Mouse (Mus musculus): ENCODE data around the gene Cnbd2.

The Cnbd2 gene

DNA sequence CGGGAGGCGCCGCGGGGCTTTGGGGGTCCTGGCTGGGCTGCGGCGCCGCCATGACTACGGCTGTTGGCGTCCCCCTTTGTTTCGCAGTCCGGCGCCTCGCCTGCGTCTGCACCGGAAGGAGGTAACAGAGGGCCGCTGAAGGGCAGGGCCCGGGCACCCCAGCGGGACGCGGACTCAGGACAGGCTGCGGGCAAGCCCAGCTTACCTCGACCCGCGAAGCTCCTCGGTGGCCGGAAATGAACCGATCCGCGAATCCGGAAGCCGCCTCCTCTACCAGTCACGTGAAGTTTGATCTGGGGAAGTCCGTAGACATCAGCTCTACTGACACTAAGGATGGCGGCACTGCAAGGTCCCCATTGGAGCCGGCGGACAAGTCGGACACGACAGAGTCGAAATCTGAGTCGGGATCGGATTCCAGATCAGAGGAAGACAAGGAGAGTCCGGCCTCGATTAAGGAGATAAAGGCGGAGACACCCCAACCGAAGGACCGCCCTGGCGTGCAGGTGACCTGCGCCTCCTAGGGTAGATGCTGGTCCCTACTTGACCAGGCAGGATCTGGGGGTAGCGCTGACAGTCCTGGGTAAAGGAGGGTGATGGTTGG lies at the start of gene Cnbd2, which contains the start of gene Scand1:
TSS of gene Cnbd2 (plus strand) at position 3 of the 601 bp plus-strand sequence.
TSS of gene Scand1 (minus strand) at position 408 of the 601 bp plus-strand sequence.
- in situ Hi-C loops (cut with MboI; ENCODE audit: low pct_unique_long_range_greater_than_20kb in 1 of 2, low sequenced_read_pairs in 2 of 2, unreplicated experiment in 1 of 2), result no loop called here

DNA sequence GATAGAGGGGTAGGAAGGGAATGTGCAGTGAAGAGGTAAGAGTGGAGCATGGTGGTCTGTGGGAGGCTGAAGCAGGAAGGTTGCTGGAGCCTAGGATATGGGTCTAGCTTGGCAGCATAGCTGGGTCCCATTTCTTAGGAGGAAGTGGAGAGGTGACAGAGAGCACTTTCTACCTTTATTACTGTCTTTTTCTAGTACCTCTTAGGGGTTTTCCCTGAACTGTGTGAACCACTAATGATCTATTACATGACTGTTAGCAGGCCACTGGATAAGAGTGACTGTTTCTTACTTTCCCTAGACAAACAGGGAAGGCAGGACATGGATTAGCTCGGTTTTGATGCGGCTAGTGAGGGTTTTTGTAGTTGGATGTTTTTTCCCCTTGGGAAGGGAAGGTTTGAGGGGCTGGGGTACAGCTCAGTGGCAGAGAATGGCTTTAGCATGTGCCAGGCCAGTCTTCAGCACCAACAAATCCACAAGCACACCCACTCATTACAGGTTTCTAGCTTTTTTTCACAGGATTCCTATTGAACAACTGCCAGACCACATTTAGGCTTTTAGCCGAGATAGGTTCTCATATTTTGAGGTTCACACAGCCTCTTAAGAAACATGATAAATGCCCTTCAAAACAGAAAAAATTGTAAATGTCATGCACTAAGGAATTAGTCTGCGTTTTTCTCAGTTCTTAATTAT lies 48.8 kb upstream of the Cnbd2 start:
- in situ Hi-C loops (cut with MboI; ENCODE audit: low pct_unique_long_range_greater_than_20kb in 1 of 2, low sequenced_read_pairs in 2 of 2, unreplicated experiment in 1 of 2), result no loop called here

DNA sequence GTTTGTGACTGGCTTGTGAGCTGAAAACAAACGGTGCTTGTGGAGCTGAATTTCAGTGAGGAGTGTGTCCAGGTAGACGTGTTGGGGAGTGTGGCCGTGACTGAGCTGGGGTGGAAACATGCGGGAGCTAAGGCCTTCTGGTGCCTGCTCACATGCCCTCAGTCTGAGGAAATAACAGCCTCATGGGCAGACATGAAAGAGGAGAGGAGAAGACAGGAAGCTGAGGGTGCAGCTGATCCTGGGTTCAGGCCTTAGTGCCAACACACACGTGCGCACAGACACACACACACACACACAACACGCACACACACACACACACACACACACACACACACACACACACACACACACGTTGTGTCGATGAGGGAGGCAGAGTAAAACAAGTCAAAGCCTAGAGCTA lies 44.5 kb upstream of the Cnbd2 start:
- in situ Hi-C loops (cut with MboI; ENCODE audit: low pct_unique_long_range_greater_than_20kb in 1 of 2, low sequenced_read_pairs in 2 of 2, unreplicated experiment in 1 of 2), result no loop called here

DNA sequence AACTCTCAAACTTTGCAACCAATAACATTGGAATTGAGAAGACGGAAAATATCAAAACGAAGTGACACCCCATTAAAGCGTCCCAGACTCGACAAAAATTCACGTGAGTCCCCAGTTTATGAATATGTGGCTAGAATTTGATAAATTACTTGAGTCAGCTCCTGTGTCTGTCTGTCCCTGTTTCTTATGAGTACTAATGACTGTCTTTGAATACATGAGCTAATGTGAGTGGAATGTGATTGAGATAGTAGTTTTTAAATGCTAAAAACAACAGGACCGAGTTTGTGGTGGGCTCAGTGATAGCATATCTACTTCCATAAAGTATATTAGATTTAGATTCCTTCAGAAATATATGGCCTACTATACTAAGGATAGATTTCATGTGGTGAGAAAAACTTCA lies 39.5 kb upstream of the Cnbd2 start:
- in situ Hi-C loops (cut with MboI; ENCODE audit: low pct_unique_long_range_greater_than_20kb in 1 of 2, low sequenced_read_pairs in 2 of 2, unreplicated experiment in 1 of 2), result no loop called here

DNA sequence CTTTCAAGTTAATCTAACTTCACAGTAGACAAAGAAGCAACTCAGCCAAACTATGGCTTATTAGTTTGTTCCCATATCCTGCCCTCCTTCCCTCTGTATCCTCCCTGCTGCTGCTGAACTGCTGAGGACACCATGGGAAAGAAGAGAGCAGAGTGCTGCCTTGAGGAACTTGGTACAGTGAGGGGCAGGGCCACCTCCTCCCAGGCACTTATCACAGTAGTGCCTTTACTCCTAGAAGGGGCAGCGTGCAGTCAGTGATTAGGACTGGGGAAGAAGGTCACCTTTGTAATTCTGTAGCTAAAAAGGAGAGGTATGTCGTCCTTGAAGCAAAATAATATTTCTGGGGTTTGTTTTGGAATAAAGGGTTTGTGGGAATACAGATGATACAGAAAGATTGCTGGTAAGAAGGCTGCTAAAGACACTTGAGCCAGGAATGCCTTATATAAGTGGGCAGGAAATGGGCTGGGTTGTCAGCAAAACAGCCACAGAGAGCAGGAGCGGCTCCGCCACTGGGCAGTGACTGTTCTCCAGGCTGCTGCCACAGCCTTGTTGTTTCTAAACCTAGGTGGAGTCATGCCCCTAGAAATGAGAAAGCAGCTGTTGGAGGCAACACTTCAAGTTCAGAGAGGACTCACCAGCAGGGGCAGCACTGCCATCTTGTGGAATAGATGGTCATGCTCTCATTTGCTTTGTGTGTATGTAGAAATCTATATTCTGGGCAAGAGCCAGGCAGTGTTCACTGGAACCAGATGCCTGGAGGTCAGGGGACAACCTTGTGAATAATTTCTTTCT lies 33.7 kb upstream of the Cnbd2 start:
- in situ Hi-C loops (cut with MboI; ENCODE audit: low pct_unique_long_range_greater_than_20kb in 1 of 2, low sequenced_read_pairs in 2 of 2, unreplicated experiment in 1 of 2), result no loop called here

DNA sequence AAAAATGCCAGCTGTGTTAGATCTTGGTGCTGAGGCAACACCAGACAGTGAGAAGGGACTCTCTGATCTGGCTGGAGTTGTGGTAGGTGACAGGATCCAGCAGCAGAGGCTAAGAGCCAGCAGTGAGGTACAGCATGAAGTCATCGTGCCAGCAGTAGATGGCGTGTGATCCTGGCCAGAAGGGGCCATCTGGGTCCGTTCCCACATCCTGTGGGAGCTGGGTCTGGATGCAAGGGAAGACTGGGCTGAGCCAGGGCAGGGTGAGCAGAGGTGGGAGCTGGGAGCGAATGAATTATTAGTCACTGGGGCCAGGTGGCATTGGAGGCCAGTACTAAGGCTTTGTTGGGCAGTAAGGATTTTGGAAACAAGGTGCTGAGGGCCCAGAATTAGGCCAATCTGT lies 30.9 kb upstream of the Cnbd2 start:
- in situ Hi-C loops (cut with MboI; ENCODE audit: low pct_unique_long_range_greater_than_20kb in 1 of 2, low sequenced_read_pairs in 2 of 2, unreplicated experiment in 1 of 2), result no loop called here

DNA sequence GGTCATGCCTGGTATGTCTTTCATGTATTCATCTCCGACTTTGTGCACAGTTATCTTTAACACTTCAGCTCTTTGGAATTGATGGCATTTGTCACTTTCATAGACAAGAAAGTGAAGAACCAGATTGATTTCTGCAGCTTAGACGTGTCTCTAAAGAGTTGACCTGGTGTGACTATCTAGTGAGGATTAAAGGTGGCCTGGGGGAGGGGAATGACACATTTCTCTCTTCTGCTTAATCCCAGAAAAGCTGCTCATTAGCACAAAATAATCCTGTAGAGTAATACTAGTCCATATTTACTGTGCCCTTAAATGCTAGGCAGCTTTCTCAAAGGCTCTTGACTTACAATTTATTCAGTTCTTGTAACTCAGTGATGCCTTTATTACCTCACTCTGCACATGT lies 26.9 kb upstream of the Cnbd2 start:
- in situ Hi-C loops (cut with MboI; ENCODE audit: low pct_unique_long_range_greater_than_20kb in 1 of 2, low sequenced_read_pairs in 2 of 2, unreplicated experiment in 1 of 2), result no loop called here

DNA sequence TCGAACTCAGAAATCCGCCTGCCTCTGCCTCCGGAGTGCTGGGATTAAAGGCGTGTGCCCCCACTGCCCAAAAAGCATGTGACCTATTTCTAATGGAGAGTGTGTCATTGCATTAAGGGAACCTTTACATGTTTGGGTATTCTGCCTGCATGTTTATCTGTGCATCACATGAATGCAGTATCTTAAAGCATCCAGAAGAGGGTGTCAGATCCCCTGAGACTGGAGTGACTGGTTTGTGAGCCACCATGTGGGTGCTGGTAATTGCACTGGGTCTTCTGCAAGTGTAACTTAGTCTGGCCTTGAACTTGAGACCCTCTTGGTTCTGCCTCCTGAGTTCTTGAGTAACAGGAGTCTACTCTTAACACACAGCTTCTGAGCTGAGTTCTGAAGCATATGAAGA lies 25.4 kb upstream of the Cnbd2 start:
- in situ Hi-C loops (cut with MboI; ENCODE audit: low pct_unique_long_range_greater_than_20kb in 1 of 2, low sequenced_read_pairs in 2 of 2, unreplicated experiment in 1 of 2), result no loop called here

DNA sequence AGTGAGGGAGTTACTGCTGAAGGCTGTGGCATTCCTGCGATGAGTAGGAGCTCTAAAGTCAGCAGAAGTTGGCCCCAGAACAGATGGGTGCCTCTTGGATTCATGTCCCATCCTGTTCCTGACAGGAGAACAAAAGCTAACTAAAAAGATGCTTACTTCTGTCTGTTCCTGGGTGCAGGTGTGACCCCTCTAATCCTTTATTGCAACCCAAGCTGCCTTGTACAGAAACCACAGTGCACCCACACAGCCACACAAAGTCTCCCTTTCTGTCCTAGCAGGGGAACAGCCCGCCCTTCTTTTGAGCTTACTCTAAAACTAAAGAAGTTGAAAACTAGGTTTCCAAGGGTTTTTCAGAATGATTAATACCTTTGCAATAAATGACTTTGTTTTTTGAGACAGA lies 23.9 kb upstream of the Cnbd2 start:
- in situ Hi-C loops (cut with MboI; ENCODE audit: low pct_unique_long_range_greater_than_20kb in 1 of 2, low sequenced_read_pairs in 2 of 2, unreplicated experiment in 1 of 2), result no loop called here

DNA sequence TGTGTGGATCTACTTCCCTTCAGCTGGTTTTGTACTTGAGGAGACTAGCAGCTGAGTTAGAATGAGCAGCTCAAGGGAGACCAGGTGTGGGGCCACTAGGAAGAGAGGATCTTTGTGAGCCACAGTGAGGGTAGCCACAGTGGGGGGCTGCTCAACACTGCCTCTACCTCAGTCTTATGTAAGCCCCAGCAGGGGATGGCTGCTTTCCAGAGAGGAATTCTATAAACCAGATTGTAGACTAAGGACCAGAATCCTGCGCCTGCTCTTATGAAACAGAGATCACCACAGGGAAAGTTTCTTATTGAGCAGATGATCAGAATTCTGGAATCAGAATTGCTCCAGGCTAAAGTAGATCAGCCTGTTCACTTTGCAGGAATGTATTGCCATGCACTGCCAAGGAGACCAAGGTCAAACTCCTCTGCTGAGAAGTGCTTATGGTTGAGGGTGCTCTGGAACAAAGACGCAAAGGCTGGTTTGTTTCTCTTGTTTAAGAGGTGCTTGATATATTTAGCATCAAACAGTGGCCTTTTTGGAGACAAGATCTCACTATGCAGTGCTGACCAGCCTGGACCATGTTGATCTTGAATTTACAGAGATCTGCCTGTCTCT lies 22.4 kb upstream of the Cnbd2 start:
- in situ Hi-C loops (cut with MboI; ENCODE audit: low pct_unique_long_range_greater_than_20kb in 1 of 2, low sequenced_read_pairs in 2 of 2, unreplicated experiment in 1 of 2), result no loop called here

DNA sequence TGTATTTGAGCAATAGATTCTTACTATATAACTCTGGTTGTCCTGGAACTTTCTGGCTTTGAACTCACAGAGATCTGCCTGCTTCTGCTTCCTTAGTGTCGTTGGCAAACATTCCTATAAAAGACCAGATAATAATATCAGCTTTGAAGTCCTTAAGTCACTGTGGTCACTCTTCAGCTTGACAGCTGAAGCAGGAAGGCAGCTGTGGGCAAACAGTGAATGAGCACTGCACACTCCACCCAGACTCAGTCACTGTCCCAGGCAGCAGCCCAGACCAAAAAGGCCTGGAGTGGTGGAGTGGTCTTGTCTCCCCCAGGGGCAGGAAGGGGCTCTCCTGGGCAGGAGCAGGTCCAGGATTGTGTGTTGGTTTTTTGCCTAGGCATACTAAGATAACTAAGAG lies 20.1 kb upstream of the Cnbd2 start:
- in situ Hi-C loops (cut with MboI; ENCODE audit: low pct_unique_long_range_greater_than_20kb in 1 of 2, low sequenced_read_pairs in 2 of 2, unreplicated experiment in 1 of 2), result no loop called here

DNA sequence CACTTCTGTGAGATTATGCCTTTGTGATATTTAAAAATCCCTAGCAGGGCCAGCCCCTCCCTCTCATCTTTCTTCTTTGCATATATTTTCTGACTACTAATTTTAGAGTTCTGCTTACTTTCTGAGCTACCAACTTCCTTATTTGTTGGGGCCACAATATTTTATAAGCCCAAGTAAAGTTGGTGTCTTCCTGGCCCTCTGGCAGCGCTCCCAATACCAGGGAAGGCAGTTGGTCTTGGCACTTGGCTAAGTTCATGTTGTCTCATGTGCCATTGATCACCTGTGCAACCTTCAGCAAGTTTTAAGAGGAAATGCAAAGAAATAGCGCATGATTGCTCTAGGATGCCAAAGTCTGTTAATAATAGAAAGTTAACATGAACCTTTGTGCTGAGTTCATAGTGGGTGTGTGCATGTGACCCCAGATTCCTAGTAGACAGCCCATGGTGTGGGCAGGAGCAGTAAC lies 16.5 kb upstream of the Cnbd2 start:
- in situ Hi-C loops (cut with MboI; ENCODE audit: low pct_unique_long_range_greater_than_20kb in 1 of 2, low sequenced_read_pairs in 2 of 2, unreplicated experiment in 1 of 2), result no loop called here

DNA sequence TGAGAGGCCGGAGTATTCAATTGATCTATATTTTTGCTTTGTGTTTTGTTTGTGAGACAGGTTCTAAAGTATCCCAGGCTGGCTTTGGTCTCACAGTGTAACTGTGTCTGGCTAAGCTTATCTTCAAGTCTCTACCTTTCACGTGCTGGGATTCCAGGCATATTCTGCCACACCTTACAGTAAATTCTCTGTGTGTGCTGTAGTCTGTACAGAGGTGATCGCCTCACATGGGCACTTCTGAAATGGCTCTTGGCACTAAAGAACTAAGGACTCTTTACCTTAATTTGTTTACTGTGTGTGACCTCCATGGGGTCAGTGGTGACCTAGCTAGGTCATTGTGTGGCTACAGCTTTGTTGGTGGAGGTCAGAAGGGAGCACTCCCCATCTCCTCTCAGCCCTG lies 15.9 kb upstream of the Cnbd2 start:
- in situ Hi-C loops (cut with MboI; ENCODE audit: low pct_unique_long_range_greater_than_20kb in 1 of 2, low sequenced_read_pairs in 2 of 2, unreplicated experiment in 1 of 2), result no loop called here

DNA sequence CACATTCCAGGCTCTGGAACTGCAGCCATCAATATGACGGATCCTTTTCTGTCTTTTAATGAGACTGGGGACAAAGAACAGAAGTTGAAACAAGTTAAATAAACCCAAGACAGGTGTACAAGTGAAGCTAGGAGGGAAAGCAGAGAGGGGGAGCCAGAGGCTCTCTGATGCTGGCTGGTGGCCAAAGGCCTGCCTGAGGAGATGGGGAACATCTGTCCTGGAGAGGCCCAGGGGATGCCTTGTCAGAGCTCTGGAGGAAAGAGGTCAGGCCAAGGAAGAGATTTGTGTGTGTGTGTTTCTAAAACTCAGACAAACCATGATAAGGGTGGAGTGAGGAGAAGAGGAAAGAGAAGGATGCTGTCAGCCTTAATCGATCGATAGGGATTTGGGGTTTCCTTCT lies 14.4 kb upstream of the Cnbd2 start:
- in situ Hi-C loops (cut with MboI; ENCODE audit: low pct_unique_long_range_greater_than_20kb in 1 of 2, low sequenced_read_pairs in 2 of 2, unreplicated experiment in 1 of 2), result no loop called here

DNA sequence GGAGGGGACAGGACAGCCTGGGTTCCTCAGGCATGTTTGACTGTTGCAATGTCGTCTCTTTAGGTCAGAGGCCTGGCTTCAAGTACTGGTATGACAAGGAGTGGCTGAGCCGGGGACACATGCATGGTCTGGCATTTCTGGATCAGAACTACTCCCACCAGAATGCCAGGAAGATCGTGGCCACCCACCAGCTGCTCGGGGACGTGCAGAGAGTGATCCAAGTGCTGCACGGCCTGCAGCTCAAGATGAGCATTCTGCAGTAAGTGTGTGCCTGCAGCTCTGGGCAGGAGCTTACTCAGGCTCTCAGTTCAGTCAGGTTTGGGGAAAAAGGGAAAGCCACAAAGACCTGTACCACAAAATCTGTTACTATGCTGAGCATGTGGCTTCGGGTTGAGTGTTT lies 13.6 kb upstream of the Cnbd2 start:
- in situ Hi-C loops (cut with MboI; ENCODE audit: low pct_unique_long_range_greater_than_20kb in 1 of 2, low sequenced_read_pairs in 2 of 2, unreplicated experiment in 1 of 2), result no loop called here

DNA sequence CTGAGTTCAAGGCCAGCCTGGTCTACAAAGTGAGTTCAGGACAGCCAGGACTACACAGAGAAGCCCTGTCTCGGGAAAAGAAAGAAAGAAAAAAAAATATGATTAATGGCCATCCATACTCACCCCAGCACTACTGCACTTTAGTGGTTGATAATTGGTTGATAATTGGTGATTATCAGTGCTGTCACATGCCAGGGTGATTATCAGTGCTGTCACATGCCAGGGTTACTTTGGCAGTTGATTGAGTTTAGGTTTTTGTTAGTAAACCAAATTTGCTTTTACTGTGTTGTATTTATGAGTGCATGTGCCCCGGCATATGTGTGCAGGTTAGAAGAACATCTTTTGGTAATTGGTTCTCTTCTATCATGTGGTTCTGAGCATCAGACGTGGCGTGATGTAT lies 10.0 kb upstream of the Cnbd2 start:
- in situ Hi-C loops (cut with MboI; ENCODE audit: low pct_unique_long_range_greater_than_20kb in 1 of 2, low sequenced_read_pairs in 2 of 2, unreplicated experiment in 1 of 2), result no loop called here

DNA sequence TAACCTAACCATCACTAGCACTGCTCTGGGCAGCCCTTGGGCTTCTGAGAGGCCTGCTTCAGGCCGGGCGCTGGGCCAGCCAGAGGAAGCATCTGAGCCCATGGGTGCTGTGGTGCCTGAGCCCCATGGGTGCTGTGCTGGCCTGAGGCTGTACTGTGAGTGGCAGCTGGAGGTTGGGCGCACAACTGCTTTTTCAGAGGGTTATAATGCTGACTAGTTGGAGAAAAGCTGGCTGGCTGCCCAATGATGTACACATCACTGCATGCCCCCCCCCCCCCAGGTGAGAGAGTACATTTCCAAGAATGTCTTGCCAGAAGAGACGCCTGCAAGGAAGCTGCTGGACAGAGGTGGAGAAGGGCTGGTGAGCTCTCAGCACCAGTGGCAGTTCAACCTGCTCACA lies 7.7 kb upstream of the Cnbd2 start:
- in situ Hi-C loops (cut with MboI; ENCODE audit: low pct_unique_long_range_greater_than_20kb in 1 of 2, low sequenced_read_pairs in 2 of 2, unreplicated experiment in 1 of 2), result no loop called here

DNA sequence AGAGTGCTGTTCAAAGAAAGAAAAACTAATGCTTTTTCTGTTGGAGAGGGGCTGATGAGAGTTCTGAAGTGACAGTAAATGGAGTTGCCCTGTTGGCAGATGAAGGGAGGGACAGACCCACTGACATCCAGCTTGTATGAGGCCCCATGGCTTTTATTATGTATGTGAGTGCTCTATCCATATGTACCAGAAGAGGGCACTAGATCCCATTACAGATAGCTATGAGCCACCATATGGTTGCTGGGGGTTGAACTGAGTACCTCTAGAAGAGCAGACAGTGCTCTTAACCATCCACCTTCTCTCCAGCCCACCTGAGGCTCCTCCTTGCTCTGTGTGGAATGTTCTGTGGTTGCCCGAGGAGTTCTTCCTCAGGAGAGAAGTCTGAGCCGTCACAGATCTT lies 6.3 kb upstream of the Cnbd2 start:
- in situ Hi-C loops (cut with MboI; ENCODE audit: low pct_unique_long_range_greater_than_20kb in 1 of 2, low sequenced_read_pairs in 2 of 2, unreplicated experiment in 1 of 2), result no loop called here

DNA sequence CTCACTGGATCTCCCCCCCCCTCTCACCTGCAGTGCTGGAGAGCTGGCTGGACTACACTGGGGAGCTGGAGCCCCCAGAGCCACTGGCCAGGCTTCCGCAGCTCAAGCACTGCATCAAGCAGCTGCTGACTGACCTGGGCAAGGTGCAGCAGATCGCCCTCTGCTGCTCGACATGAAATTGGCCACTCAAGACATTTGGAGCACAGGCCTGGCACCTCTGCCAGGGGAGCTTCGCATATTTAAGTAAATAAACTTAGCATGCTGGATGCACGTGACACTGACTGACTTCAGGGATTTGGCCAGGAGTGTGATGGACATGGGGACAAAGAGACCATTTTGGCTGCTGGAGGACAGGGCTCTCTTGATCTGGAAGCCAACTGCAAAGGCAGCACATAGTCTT lies 4.8 kb upstream of the Cnbd2 start:
- in situ Hi-C loops (cut with MboI; ENCODE audit: low pct_unique_long_range_greater_than_20kb in 1 of 2, low sequenced_read_pairs in 2 of 2, unreplicated experiment in 1 of 2), result no loop called here

All from mouse embryonic stem cell (cell line).